Mouse (Mus musculus) thymus, adult 2 months (tissue): Measurements from ENCODE around the gene Cdhr3. TPM values are rescaled to one million over a fixed set of nuclear protein-coding genes. Genes with fewer than 3 reads are reported as not detected.

Experiments used
- DNase-seq: peaks from one replicate; pipeline ENCODE4 v3.0.0; 2021
- H3K27ac ChIP-seq: fragments of 200-500 bp; 2 replicates; pipeline ENCODE4 v1.5.1; 2012; ENCODE audit warnings: low read length, control low read depth; ENCODE audit not compliant: control insufficient read depth, insufficient read depth
- H3K27me3 ChIP-seq: fragments of 200-500 bp; 2 replicates; pipeline ENCODE4 v1.6.1; 2012; ENCODE audit warnings: mild to moderate bottlenecking, low read length, moderate library complexity, mixed read lengths; ENCODE audit not compliant: control insufficient read depth, insufficient read depth
- H3K36me3 ChIP-seq: fragments of 200-500 bp; 2 replicates; pipeline ENCODE4 v1.6.1; 2012; ENCODE audit warnings: mild to moderate bottlenecking, low read length, moderate library complexity; ENCODE audit not compliant: control insufficient read depth, insufficient read depth
- H3K4me1 ChIP-seq: fragments of 200-500 bp; replicated peaks from 2 replicates; pipeline ENCODE4 v1.6.1; 2012; ENCODE audit warnings: low read length; ENCODE audit not compliant: control insufficient read depth, insufficient read depth
- H3K4me3 ChIP-seq: fragments of 200-500 bp; 2 replicates; pipeline ENCODE4 v1.5.1; 2012; ENCODE audit warnings: mild to moderate bottlenecking, low read length, control low read depth, moderate library complexity; ENCODE audit not compliant: control insufficient read depth, insufficient read depth
- CTCF ChIP-seq: fragments of 200-500 bp; IDR thresholded peaks from 2 replicates; pipeline ENCODE4 v1.5.1; 2012; ENCODE audit warnings: mild to moderate bottlenecking, control low read depth, low read length, moderate library complexity, borderline replicate concordance; ENCODE audit not compliant: control insufficient read depth, poor library complexity, insufficient read depth; ENCODE audit errors: extremely low read depth
- POLR2A ChIP-seq: fragments of 200-500 bp; IDR thresholded peaks from 2 replicates; pipeline ENCODE4 v1.6.1; 2012; ENCODE audit warnings: mild to moderate bottlenecking, low read length, control low read depth, moderate library complexity; ENCODE audit not compliant: control insufficient read depth, poor library complexity, insufficient read depth; ENCODE audit errors: extremely low read depth
- WGBS: fragments of 180-500 bp; shearing (Covaris S2); methylation state at CpG from one replicate; pipeline ENCODE4 v1.1.7; 2018; 5-methylcytosine and 5-hydroxymethylcytosine counted together
- polyA plus RNA-seq: library from polyadenylated mRNA; depleted of rRNA; stranded (reverse); fragments of >200 nt; gene quantifications from 2 replicates; pipeline ENCODE4 v1.2.3, GENCODE M21; 2012

The Cdhr3 gene
- polyA plus RNA-seq, 1 experiment: 0.38 TPM

DNA sequence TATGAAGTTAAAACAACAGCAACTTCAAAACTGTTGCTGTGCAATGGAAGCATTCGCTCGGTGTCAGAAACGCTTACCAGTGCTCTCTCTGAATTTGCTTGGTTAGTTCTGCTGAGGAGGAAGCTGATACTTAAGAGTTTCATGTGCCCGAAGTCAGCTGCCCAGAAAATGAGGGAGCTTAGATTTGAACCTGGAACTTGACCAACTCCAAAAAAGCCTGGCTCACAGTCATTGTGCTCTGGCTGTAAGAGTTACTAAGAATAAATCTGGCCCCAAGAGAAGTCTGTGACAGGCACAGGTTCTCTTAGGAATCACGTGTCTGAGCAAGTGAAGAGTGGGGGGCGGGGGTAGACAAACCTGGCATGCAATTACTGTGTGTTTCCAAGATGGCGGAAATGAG lies 51.2 kb downstream of the Cdhr3 start:
- WGBS: 83% methylated on average over 7 of the region's 7 CpGs
- DNase-seq: no peak
- peaks cover 13% of the 10 kb centered on the region; the same call in 1 of the 2 replicates for H3K4me1 ChIP-seq
- TF ChIP-seq CTCF (no peak), POLR2A (no peak)
- H3K27ac ChIP-seq: no peak overlapping the region
- H3K27me3 ChIP-seq: no peaks in the 10 kb centered on the region; the same call in 1 of the 2 replicates
- no peaks in the 10 kb centered on the region for H3K36me3 ChIP-seq
- no peak overlapping the region for H3K4me3 ChIP-seq

DNA sequence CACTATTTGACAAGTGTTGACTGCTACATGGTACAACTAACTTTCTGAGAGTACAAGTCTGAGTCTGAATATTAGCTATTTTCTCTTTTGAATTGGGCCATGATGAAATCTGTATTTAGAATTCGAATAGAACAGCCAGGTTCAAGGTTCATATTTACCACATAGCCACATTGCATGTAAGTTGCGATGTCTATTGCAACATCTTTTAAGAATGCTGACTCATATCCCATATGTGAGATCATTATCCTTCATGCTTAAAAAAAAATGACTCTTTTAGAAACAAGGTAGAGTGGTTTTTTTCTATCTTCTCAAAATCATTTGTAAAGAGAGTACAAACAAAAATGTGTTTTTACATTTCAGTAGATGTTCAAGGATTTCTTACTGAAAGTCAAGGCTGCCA lies 51.9 kb downstream of the Cdhr3 start:
- peaks cover 17% of the 10 kb centered on the region for H3K4me1 ChIP-seq
- no peaks in the 10 kb centered on the region; the same call in 1 of the 2 replicates for H3K27me3 ChIP-seq
- no peak overlapping the region for H3K4me3 ChIP-seq
- 3% methylated on average over 2 of the region's 2 CpGs for WGBS
- no peak for TF ChIP-seq CTCF
- no peak for TF ChIP-seq POLR2A
- no peak for DNase-seq
- H3K36me3 ChIP-seq: no peaks in the 10 kb centered on the region
- H3K27ac ChIP-seq: no peak overlapping the region

DNA sequence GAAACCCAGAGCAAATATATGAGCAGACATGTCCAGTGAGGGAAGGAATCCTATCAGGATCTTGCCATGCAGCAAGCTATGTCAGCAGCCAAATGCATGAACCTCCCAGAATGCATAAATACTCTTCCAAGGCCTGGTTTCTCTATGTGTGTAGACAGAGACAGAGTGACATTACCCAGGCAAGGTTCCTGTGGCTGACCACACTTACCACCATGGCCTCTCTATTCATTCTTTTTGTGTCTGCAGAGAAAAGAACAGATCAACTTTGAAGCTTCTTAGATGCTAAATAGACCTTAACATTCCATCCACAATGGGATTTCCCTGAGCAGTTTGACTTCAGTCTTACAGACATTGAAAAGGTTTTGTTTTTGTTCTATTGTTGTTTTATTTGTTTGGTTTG lies 54.0 kb downstream of the Cdhr3 start:
- Histone ChIP-seq H3K27ac (no peak overlapping the region), H3K4me1 (peaks cover 23% of the 10 kb centered on the region), H3K4me3 (no peak overlapping the region), H3K27me3 (no peaks in the 10 kb centered on the region; the same call in 1 of the 2 replicates), H3K36me3 (no peaks in the 10 kb centered on the region)
- TF ChIP-seq CTCF (no peak), POLR2A (no peak)
- no peak for DNase-seq

DNA sequence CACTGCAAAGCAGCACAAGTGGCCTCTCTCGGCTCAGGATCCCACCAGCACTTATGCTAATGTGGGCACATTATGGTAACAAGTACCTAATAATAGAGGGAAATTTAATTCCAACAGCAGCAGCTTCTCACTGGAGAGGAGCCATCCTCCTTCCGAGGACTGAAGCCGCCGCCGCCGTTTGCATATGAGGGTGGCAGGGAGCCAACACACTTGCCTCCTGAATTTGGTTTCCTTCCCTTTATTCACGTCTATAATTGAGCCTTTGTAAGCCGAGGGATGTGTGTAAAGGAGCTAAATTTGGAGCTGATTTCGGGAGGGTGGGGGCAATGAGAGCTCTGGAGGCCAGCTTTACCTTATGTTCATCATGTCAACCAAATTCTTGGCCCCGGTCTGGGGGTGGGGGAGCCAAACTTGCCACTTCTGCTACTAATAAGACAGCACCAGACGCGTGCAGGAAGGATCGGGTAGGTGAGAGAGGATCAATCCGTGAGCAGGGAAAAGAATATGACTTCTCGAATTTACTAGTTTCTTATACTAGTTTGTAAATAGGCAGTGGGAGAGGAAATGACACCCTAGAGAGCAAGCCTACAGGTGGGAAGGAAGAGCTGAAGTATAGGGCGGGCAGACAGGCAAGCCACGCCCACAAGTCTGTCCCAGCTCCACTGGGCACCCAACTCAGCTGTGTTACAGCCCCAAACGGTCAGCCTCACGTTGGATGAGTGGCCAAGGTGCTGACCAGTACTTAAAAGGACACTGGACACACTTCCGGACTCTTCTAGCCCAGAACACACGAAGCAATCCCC lies 56.8 kb downstream of the Cdhr3 start:
- H3K36me3 ChIP-seq: no peaks in the 10 kb centered on the region
- no peak overlapping the region for H3K27ac ChIP-seq
- peak; percentile 14 for DNase-seq

DNA sequence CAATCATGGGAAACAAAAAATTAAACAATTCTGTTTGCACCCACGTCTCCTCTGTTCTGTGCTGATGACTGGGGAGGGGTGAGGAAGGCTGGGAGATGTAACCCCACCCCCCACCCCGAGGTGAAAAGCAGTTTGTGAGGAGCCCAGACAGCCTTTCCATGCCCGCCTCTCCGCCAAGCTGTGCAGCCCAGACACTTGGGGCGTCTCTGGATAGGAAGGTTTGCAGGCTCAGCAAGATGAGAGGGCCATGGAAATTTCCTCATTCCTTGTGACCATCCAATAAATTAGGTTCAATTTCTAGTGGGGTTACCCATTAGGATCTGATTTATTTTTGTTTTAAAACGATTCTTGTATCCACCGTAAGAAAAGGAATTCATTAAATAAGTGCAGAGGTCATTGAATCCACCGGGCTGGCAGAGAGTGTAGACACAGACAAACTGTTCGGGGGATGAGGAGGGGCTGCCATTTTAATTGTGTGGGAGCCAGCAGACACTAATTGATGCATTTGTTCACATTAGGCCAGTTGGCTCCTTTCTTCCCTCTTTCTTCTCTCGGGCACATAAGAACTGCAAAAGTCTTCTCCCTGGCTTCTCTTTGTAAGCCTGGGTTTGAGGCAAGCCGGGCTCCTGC lies 57.5 kb downstream of the Cdhr3 start:
- Histone ChIP-seq H3K27me3 (no peaks in the 10 kb centered on the region; the same call in 1 of the 2 replicates), H3K4me1 (peaks cover 22% of the 10 kb centered on the region), H3K27ac (no peak overlapping the region), H3K4me3 (no peak overlapping the region), H3K36me3 (no peaks in the 10 kb centered on the region)
- TF ChIP-seq POLR2A: no peak
- no peak for TF ChIP-seq CTCF
- 49% methylated on average over 11 of the region's 11 CpGs for WGBS
- DNase-seq: no peak

More for the DNA sequence above, 56.8 kb downstream of the Cdhr3 start:
- Histone ChIP-seq H3K27me3 (no peaks in the 10 kb centered on the region; the same call in 1 of the 2 replicates), H3K4me3 (no peak overlapping the region), H3K4me1 (peaks cover 22% of the 10 kb centered on the region)
- WGBS: 14% methylated on average over 21 of the region's 21 CpGs
- TF ChIP-seq POLR2A: no peak
- no peak for TF ChIP-seq CTCF

DNA sequence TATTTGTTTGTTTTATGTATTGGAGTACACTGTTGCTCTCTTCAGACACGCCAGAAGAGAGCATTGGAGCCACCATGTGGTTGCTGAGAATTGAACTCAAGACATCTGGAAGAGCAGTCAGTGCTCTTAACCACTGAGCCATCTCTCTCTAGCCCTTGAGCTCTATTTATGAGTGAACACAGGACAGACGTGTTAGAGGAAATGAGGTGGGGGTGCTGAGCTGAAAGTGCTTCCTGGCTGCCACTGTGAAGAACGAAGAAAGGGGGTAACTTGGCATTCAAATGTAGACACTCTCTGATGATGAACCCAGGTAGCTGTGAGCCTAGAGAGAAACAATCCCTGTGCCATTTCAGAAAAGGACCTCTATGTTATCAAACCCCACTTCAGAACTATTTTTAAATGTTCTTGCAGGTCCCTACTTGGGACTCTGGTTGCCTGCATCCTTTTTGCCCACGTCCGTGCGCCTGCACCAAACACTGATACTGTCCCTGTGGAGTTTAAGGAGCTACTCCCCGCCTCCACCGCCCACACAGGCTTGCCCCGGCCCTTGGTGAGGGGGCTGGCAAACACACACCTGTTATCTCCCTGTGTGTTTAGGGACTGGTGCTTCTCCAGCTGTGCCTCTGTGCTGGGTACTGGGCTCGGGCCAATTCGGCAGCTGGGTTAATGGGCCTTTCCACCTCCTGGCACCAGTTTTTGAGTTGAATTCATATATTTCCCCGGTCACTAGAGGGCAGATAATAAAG lies 58.2 kb downstream of the Cdhr3 start:
- no peak for DNase-seq
- H3K4me3 ChIP-seq: no peak overlapping the region
- H3K27me3 ChIP-seq: no peaks in the 10 kb centered on the region; the same call in 1 of the 2 replicates
- 39% methylated on average over 12 of the region's 12 CpGs for WGBS
- no peak for TF ChIP-seq POLR2A
- TF ChIP-seq CTCF: no peak
- no peaks in the 10 kb centered on the region for H3K36me3 ChIP-seq
- peak overlapping the region; percentile 39; the same call in 1 of the 2 replicates for H3K27ac ChIP-seq
- peaks cover 22% of the 10 kb centered on the region for H3K4me1 ChIP-seq
